Mouse (Mus musculus) liver (tissue): Measurements from ENCODE around the gene Slc29a4.

ENCODE experiments used
- DNase-seq: peaks from one replicate; pipeline ENCODE4 v3.0.0-alpha.2; 2020; ENCODE audit warnings: mixed read lengths

Gene Slc29a4

GRCm38 (mm10) chr5:142696865-142697264 is 4.6 kb downstream of the Slc29a4 start:
- no peak for DNase-seq

GRCm38 (mm10) chr5:142697742-142698141 is 5.4 kb downstream of the Slc29a4 start:
- no peak for DNase-seq

GRCm38 (mm10) chr5:142700842-142701589 is 8.7 kb downstream of the Slc29a4 start:
- DNase-seq: peak; percentile 48

GRCm38 (mm10) chr5:142701651-142702510 is 9.6 kb downstream of the Slc29a4 start:
- peak; percentile 69 for DNase-seq

- no peak for DNase-seq
Observed at GRCm38 (mm10) chr5:142702511-142703138, 10.3 kb downstream of the Slc29a4 start.

GRCm38 (mm10) chr5:142703569-142703968 is 11.3 kb downstream of the Slc29a4 start:
- no peak for DNase-seq

GRCm38 (mm10) chr5:142707709-142708108 is 15.4 kb downstream of the Slc29a4 start:
- DNase-seq: no peak

GRCm38 (mm10) chr5:142709436-142709835 is 17.1 kb downstream of the Slc29a4 start:
- no peak for DNase-seq

- no peak for DNase-seq
Observed at GRCm38 (mm10) chr5:142712373-142712772, 20.1 kb downstream of the Slc29a4 start.

- no peak for DNase-seq
Observed at GRCm38 (mm10) chr5:142713966-142714365, 21.7 kb downstream of the Slc29a4 start.

- DNase-seq: no peak
Observed at GRCm38 (mm10) chr5:142715059-142715458, 22.7 kb downstream of the Slc29a4 start.

- DNase-seq: no peak
Observed at GRCm38 (mm10) chr5:142716056-142716455, 23.7 kb downstream of the Slc29a4 start.

GRCm38 (mm10) chr5:142718037-142718436 is 25.7 kb downstream of the Slc29a4 start:
- DNase-seq: peak; percentile 78

- no peak for DNase-seq
Observed at GRCm38 (mm10) chr5:142718486-142718885, 26.2 kb downstream of the Slc29a4 start.

GRCm38 (mm10) chr5:142719897-142720296 is 27.6 kb downstream of the Slc29a4 start:
- no peak for DNase-seq

- peak; percentile 70 for DNase-seq
Observed at GRCm38 (mm10) chr5:142723520-142724133, 31.3 kb downstream of the Slc29a4 start.

- DNase-seq: no peak
Observed at GRCm38 (mm10) chr5:142724265-142724664, 32.0 kb downstream of the Slc29a4 start.

GRCm38 (mm10) chr5:142726748-142727147 is 34.4 kb downstream of the Slc29a4 start:
- DNase-seq: no peak

- no peak for DNase-seq
Observed at GRCm38 (mm10) chr5:142728301-142728700, 36.0 kb downstream of the Slc29a4 start.

GRCm38 (mm10) chr5:142730295-142730694 is 38.0 kb downstream of the Slc29a4 start:
- no peak for DNase-seq

GRCm38 (mm10) chr5:142731916-142732315 is 39.6 kb downstream of the Slc29a4 start:
- no peak for DNase-seq

GRCm38 (mm10) chr5:142739941-142740340 is 47.6 kb downstream of the Slc29a4 start:
- no peak for DNase-seq
